Mouse (Mus musculus): Measurements from ENCODE around the gene Mapk8ip2.

- TF ChIP-seq CTCF (conservative IDR thresholded peaks at IDR 0.05 in 1 of 2, IDR thresholded peaks at IDR 0.05 in 1 of 2; ENCODE audit: low read depth in 2 of 2, low read length in 2 of 2) (no peak), RCOR1 (conservative IDR thresholded peaks at IDR 0.05; ENCODE audit: low read depth, low read length) (no peak), USF1 (IDR thresholded peaks at IDR 0.05; ENCODE audit: low read depth, low read length) (no peak)
Measured at GRCm38 (mm10) chr15:89473370-89473769, 19.7 kb downstream of the Mapk8ip2 start.
